Mouse (Mus musculus) C2C12 (cell line): ENCODE measurements around the gene Syt14. TPM values are rescaled to one million over a fixed set of nuclear protein-coding genes. Genes with fewer than 3 reads are reported as not detected.
A peak's percentile ranks its signal among the peaks of the same experiment; 100 is the strongest.

Source experiments
- H3K27me3 ChIP-seq: one replicate; pipeline ENCODE4 v1.6.1; 2011; ENCODE audit not compliant: control insufficient read depth, insufficient read depth, insufficient read length
- H3K36me3 ChIP-seq: one replicate; pipeline ENCODE4 v1.6.1; 2011; ENCODE audit not compliant: control insufficient read depth, insufficient read depth
- H3K4me3 ChIP-seq: one replicate; pipeline ENCODE4 v1.5.1; 2011; ENCODE audit warnings: mild to moderate bottlenecking, control low read depth; ENCODE audit not compliant: poor library complexity, insufficient read depth, severe bottlenecking
- H3K79me2 ChIP-seq: one replicate; pipeline ENCODE4 v1.6.1; 2011; ENCODE audit not compliant: control insufficient read depth, insufficient read depth
- H3K79me3 ChIP-seq: one replicate; pipeline ENCODE4 v1.6.1; 2011; ENCODE audit warnings: low read depth, control low read depth
- H3ac ChIP-seq: one replicate; pipeline ENCODE3; 2011; ENCODE audit warnings: low read depth; ENCODE audit not compliant: control insufficient read depth, insufficient read length
- CEBPB ChIP-seq: IDR thresholded peaks from one replicate; pipeline ENCODE4 v1.6.1; 2011; ENCODE audit warnings: low read depth, mild to moderate bottlenecking, control low read depth, moderate library complexity
- CTCF ChIP-seq: IDR thresholded peaks from one replicate; pipeline ENCODE4 v1.5.1; 2011; ENCODE audit not compliant: control insufficient read depth, insufficient read depth, insufficient read length
- FOSL1 ChIP-seq: IDR thresholded peaks from one replicate; pipeline ENCODE4 v1.8.0; 2011; ENCODE audit warnings: mild to moderate bottlenecking, low read length; ENCODE audit not compliant: poor library complexity, insufficient read depth, severe bottlenecking
- MAX ChIP-seq: IDR thresholded peaks from one replicate; pipeline ENCODE4 v1.6.1; 2011; ENCODE audit warnings: mild to moderate bottlenecking, control low read depth
- MYOD1 ChIP-seq: IDR thresholded peaks from one replicate; pipeline ENCODE4 v1.6.1; 2011; ENCODE audit warnings: low read depth; ENCODE audit not compliant: control insufficient read depth, insufficient read length
- MYOG ChIP-seq: IDR thresholded peaks from one replicate; pipeline ENCODE4 v1.6.1; 2011; ENCODE audit not compliant: control insufficient read depth, insufficient read length; ENCODE audit errors: extremely low read depth
- USF1 ChIP-seq: IDR thresholded peaks from one replicate; pipeline ENCODE4 v1.6.1; 2011; ENCODE audit warnings: low read depth, mild to moderate bottlenecking, control low read depth, moderate library complexity
- polyA plus RNA-seq: library from polyadenylated mRNA; unstranded; fragments of >200 nt; fragmentation: generic; extraction: Trizol; gene quantifications from one replicate; pipeline ENCODE4 v1.2.1, GENCODE M21; 2012; ENCODE audit warnings: missing spikeins

The Syt14 gene
- polyA plus RNA-seq, 1 experiment, result not detected

GRCm38 (mm10) chr1:192857582-192857981, 178.0 kb downstream of the Syt14 start:
- Histone ChIP-seq H3ac (no peak overlapping the region), H3K79me2 (peaks cover 21% of the 10 kb centered on the region), H3K36me3 (peaks cover 5% of the 10 kb centered on the region), H3K79me3 (peaks cover 14% of the 10 kb centered on the region), H3K27me3 (no peaks in the 10 kb centered on the region), H3K4me3 (no peak overlapping the region)
- TF ChIP-seq MAX, result peak; percentile 40
- TF ChIP-seq MYOD1, result peak; percentile 95
- peak; percentile 83 for TF ChIP-seq USF1
- TF ChIP-seq FOSL1, result no peak

GRCm38 (mm10) chr1:192856931-192857330, 178.6 kb downstream of the Syt14 start:
- Histone ChIP-seq H3K27me3 (no peaks in the 10 kb centered on the region), H3K4me3 (no peak overlapping the region)

GRCm38 (mm10) chr1:192856411-192856810, 179.2 kb downstream of the Syt14 start:
- Histone ChIP-seq H3K79me2 (peaks cover 32% of the 10 kb centered on the region), H3K79me3 (peaks cover 26% of the 10 kb centered on the region), H3K4me3 (no peak overlapping the region), H3K36me3 (peaks cover 5% of the 10 kb centered on the region), H3ac (no peak overlapping the region), H3K27me3 (no peaks in the 10 kb centered on the region)
- no peak for TF ChIP-seq MYOG
- peak; percentile 51 for TF ChIP-seq MYOD1
- TF ChIP-seq CEBPB, result no peak
- TF ChIP-seq USF1, result no peak
- TF ChIP-seq FOSL1, result no peak
- no peak for TF ChIP-seq MAX

More at GRCm38 (mm10) chr1:192856931-192857330, 178.6 kb downstream of the Syt14 start:
- Histone ChIP-seq H3K79me2 (peaks cover 27% of the 10 kb centered on the region), H3ac (no peak overlapping the region), H3K79me3 (peaks cover 20% of the 10 kb centered on the region), H3K36me3 (peaks cover 5% of the 10 kb centered on the region)
- TF ChIP-seq CEBPB (no peak), MYOD1 (no peak), MYOG (no peak), CTCF (no peak), USF1 (no peak), MAX (no peak), FOSL1 (no peak)

GRCm38 (mm10) chr1:192855474-192856230, 179.9 kb downstream of the Syt14 start, which contains the start of gene Sertad4:
Gene Sertad4, minus strand, starts transcription at chr1:192855756.
- Histone ChIP-seq H3K4me3 (peak within 1 kb of the TSS; percentile 59), H3K27me3 (no peaks in the 10 kb centered on the region), H3K36me3 (peaks cover 5% of the 10 kb centered on the region), H3K79me3 (peaks cover 27% of the 10 kb centered on the region), H3ac (peak within 1 kb of the TSS; percentile 93), H3K79me2 (peaks cover 40% of the 10 kb centered on the region)
- peak; percentile 28 for TF ChIP-seq USF1
- no peak for TF ChIP-seq MYOG

- TF ChIP-seq FOSL1 (peak; percentile 36), MYOD1 (peak; percentile 78), MAX (no peak)
- peaks cover 5% of the 10 kb centered on the region for H3K36me3 ChIP-seq
Measured at GRCm38 (mm10) chr1:192854819-192855271, 180.7 kb downstream of the Syt14 start.

DNA sequence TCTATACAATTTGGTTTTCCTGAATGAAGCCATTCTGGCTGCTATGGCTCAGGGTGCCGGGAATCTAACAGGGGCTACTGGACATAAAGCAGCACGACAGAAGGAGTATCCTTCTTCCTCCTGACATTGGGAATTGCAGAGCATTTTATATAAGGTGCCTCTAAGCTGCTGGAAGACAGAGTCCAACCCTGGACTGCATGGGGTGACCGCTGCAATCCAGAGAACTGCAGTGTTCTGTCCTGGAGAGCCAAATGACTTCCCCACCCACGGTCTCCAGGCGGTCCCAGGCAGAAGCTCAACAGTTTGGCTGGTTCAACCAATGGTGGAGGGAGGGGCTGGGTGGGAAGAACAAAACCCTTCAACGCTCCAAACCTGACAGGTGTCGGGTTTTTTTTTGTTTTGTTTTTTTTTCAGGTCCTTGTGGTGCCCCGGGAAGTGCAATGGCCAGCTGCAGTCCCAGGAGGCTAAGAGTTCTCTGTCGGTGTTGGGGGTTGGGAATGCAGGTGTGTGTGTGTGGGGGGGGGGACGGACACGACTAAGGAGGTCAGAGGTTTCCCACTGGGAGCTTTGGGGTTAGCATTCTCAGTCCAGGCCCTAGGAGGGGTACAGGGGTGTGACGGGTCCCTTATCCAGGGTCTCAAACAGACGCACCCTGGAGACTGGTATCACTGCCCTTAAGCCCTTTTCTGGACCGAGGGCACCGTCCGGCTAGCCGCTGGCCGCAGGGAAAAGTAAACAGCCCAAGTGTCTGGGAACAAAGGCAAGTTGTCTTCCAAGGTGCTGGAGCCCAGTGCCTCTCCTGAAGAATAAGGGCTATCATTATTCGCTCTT, 181.4 kb downstream of the Syt14 start:
- peaks cover 7% of the 10 kb centered on the region for H3K36me3 ChIP-seq
- peaks cover 41% of the 10 kb centered on the region for H3K79me2 ChIP-seq
- H3K4me3 ChIP-seq, result peak overlapping the region; percentile 59
- H3K79me3 ChIP-seq, result peaks cover 27% of the 10 kb centered on the region
- peak overlapping the region; percentile 36 for H3ac ChIP-seq
- H3K27me3 ChIP-seq, result no peaks in the 10 kb centered on the region
- TF ChIP-seq USF1 (no peak), FOSL1 (no peak), CEBPB (no peak), CTCF (no peak), MAX (no peak), MYOG (no peak), MYOD1 (no peak)

More at GRCm38 (mm10) chr1:192854819-192855271, 180.7 kb downstream of the Syt14 start:
- H3K79me3 ChIP-seq, result peaks cover 27% of the 10 kb centered on the region
- H3K27me3 ChIP-seq, result no peaks in the 10 kb centered on the region
- peak overlapping the region; percentile 59 for H3K4me3 ChIP-seq
- peaks cover 41% of the 10 kb centered on the region for H3K79me2 ChIP-seq
- H3ac ChIP-seq, result peak overlapping the region; percentile 93
